Mouse (Mus musculus): ENCODE results near the gene Lgi4.

Lgi4 gene

GRCm38 (mm10) chr7:31059108-31059507 lies at the start of gene Lgi4:
Lgi4 (plus strand) TSS chr7:31059342.
- DNase-seq (ENCODE audit: extremely low spot score, low spot score), result peak; percentile 89

- DNase-seq (ENCODE audit: extremely low spot score, low spot score), result no peak
These were observed 46.2 kb upstream of the Lgi4 start for GRCm38 (mm10) chr7:31012971-31013370.

GRCm38 (mm10) chr7:31017104-31017901 lies 41.8 kb upstream of the Lgi4 start:
- no peak for DNase-seq (ENCODE audit: extremely low spot score, low spot score)

GRCm38 (mm10) chr7:31028609-31029008 lies 30.5 kb upstream of the Lgi4 start:
- DNase-seq (ENCODE audit: extremely low spot score, low spot score), result no peak

- no peak for DNase-seq (ENCODE audit: extremely low spot score, low spot score)
These were observed 28.4 kb upstream of the Lgi4 start for GRCm38 (mm10) chr7:31030717-31031116.

- DNase-seq (ENCODE audit: extremely low spot score, low spot score), result no peak
These were observed 27.4 kb upstream of the Lgi4 start for GRCm38 (mm10) chr7:31031731-31032130.

- DNase-seq (ENCODE audit: extremely low spot score, low spot score), result no peak
These were observed 25.6 kb upstream of the Lgi4 start for GRCm38 (mm10) chr7:31033409-31034165.

GRCm38 (mm10) chr7:31034789-31035188 lies 24.4 kb upstream of the Lgi4 start:
- no peak for DNase-seq (ENCODE audit: extremely low spot score, low spot score)

- no peak for DNase-seq (ENCODE audit: extremely low spot score, low spot score)
These were observed 23.9 kb upstream of the Lgi4 start for GRCm38 (mm10) chr7:31035291-31035690.

- no peak for DNase-seq (ENCODE audit: extremely low spot score, low spot score)
These were observed 22.2 kb upstream of the Lgi4 start for GRCm38 (mm10) chr7:31036917-31037316.

- DNase-seq (ENCODE audit: extremely low spot score, low spot score), result no peak
These were observed 21.5 kb upstream of the Lgi4 start for GRCm38 (mm10) chr7:31037675-31038074.

- DNase-seq (ENCODE audit: extremely low spot score, low spot score), result no peak
These were observed 20.1 kb upstream of the Lgi4 start for GRCm38 (mm10) chr7:31039011-31039410.

- no peak for DNase-seq (ENCODE audit: extremely low spot score, low spot score)
These were observed 18.7 kb upstream of the Lgi4 start for GRCm38 (mm10) chr7:31040281-31041022.

- no peak for DNase-seq (ENCODE audit: extremely low spot score, low spot score)
These were observed 18.1 kb upstream of the Lgi4 start for GRCm38 (mm10) chr7:31041023-31041407.

GRCm38 (mm10) chr7:31041662-31042315 lies 17.4 kb upstream of the Lgi4 start:
- peak; percentile 13 for DNase-seq (ENCODE audit: extremely low spot score, low spot score)

- DNase-seq (ENCODE audit: extremely low spot score, low spot score), result no peak
These were observed 16.7 kb upstream of the Lgi4 start, which contains the start of gene Fxyd5 for GRCm38 (mm10) chr7:31042431-31042910. Fxyd5 (minus strand) TSS chr7:31042481.

GRCm38 (mm10) chr7:31049135-31049845 lies 9.9 kb upstream of the Lgi4 start:
- no peak for DNase-seq (ENCODE audit: extremely low spot score, low spot score)

GRCm38 (mm10) chr7:31049846-31050281 lies 9.3 kb upstream of the Lgi4 start:
- no peak for DNase-seq (ENCODE audit: extremely low spot score, low spot score)

- DNase-seq (ENCODE audit: extremely low spot score, low spot score), result no peak
These were observed 8.7 kb upstream of the Lgi4 start for GRCm38 (mm10) chr7:31050487-31050886.

- DNase-seq (ENCODE audit: extremely low spot score, low spot score), result no peak
These were observed 8.2 kb upstream of the Lgi4 start for GRCm38 (mm10) chr7:31050921-31051320.
